8 mouse cellular contexts compared by ENCODE assay signal in genomic region chr1:165735826-165736818, GRCm38 (mm10). TPM values are rescaled to one million over a fixed set of nuclear protein-coding genes. Genes with fewer than 3 reads are reported as not detected.
DNase-seq lines count a peak whose midpoint lies in the region; ATAC-seq and TF ChIP-seq lines count a peak whose summit lies in the region.

No protein-coding gene starts in this region.

- H3K27me3 ChIP-seq in heart, embryonic 11.5 days (ENCODE audit: control insufficient read depth, insufficient read depth, low read length) = no peaks in the 10 kb centered on the region
- no peaks in the 10 kb centered on the region; the same call in 1 of the 2 replicates for H3K27me3 ChIP-seq in kidney, embryonic 15.5 days

- peaks cover 25% of the 10 kb centered on the region for H3K4me1 ChIP-seq in bone marrow macrophage, adult 2 months (ENCODE audit: control insufficient read depth, insufficient read depth, low read length)
- no peaks in the 10 kb centered on the region for H3K4me1 ChIP-seq in embryonic fibroblast, embryonic 13.5 days (ENCODE audit: control insufficient read depth, insufficient read depth, low read length)
- H3K4me1 ChIP-seq in heart, embryonic 11.5 days (ENCODE audit: control insufficient read depth, insufficient read depth, low read length) = 0 out of 2 replicates have a peak, but pooled peaks cover 3% of the 10 kb centered on the region
- H3K4me1 ChIP-seq in kidney, embryonic 15.5 days = peaks cover 31% of the 10 kb centered on the region

- peak; percentile 76 for TF ChIP-seq CTCF in bone marrow macrophage, adult 2 months (IDR thresholded peaks at IDR 0.05; ENCODE audit: low read depth, low read length)
- TF ChIP-seq CTCF in embryonic fibroblast, embryonic 13.5 days (IDR thresholded peaks at IDR 0.05; ENCODE audit: borderline replicate concordance, insufficient read depth, low read length) = peak; percentile 72; the same call in 1 of the 2 replicates

- peak; percentile 88 to 90 for DNase-seq in B cell, adult 2 months
- DNase-seq in liver = peak; percentile 85
- DNase-seq in spleen, postnatal 36 days (ENCODE audit: low spot score in 2 of 2) = peak; percentile 80 to 88

- no peaks in the 10 kb centered on the region for H3K36me3 ChIP-seq in heart, embryonic 11.5 days (ENCODE audit: control insufficient read depth, insufficient read depth, low read length)
- no peaks in the 10 kb centered on the region for H3K36me3 ChIP-seq in kidney, embryonic 15.5 days

- peak; percentile 57; the same call in 1 of the 2 replicates for ATAC-seq in heart, embryonic 11.5 days (replicated peaks; ENCODE audit: insufficient number of reproducible peaks, low FRiP score, low TSS enrichment)
- ATAC-seq in kidney, embryonic 15.5 days (replicated peaks; ENCODE audit: low FRiP score) = 0 out of 2 replicates have a peak, but pooled peaks have one; percentile 54
- ATAC-seq in monocyte, adult 5-6 weeks (replicated peaks; ENCODE audit: insufficient number of reproducible peaks, low FRiP score, low TSS enrichment, poor library complexity, severe bottlenecking) = peak; percentile 87

- no peaks in the 10 kb centered on the region for H3K9me3 ChIP-seq in heart, embryonic 11.5 days (replicated peaks; ENCODE audit: control insufficient read depth, low read length)
- H3K9me3 ChIP-seq in kidney, embryonic 15.5 days (replicated peaks) = no peaks in the 10 kb centered on the region

- no peak for TF ChIP-seq POLR2A in bone marrow macrophage, adult 2 months (IDR thresholded peaks at IDR 0.05; ENCODE audit: borderline replicate concordance, low read depth, low read length)
- TF ChIP-seq POLR2A in embryonic fibroblast, embryonic 13.5 days (IDR thresholded peaks at IDR 0.05; ENCODE audit: low read depth, low read length) = no peak

- 0 out of 2 replicates have a peak overlapping the region, but pooled peaks have one; percentile 28 for H3K9ac ChIP-seq in heart, embryonic 11.5 days (ENCODE audit: low read depth, low read length)
- no peak overlapping the region for H3K9ac ChIP-seq in kidney, embryonic 15.5 days

- no peak overlapping the region for H3K27ac ChIP-seq in bone marrow macrophage, adult 2 months (ENCODE audit: insufficient read depth, low read depth, low read length)
- no peak overlapping the region for H3K27ac ChIP-seq in embryonic fibroblast, embryonic 13.5 days (ENCODE audit: insufficient read depth, low read length)
- no peak overlapping the region for H3K27ac ChIP-seq in heart, embryonic 11.5 days (ENCODE audit: low read depth, low read length)
- no peak overlapping the region for H3K27ac ChIP-seq in kidney, embryonic 15.5 days

- no peak overlapping the region for H3K4me3 ChIP-seq in bone marrow macrophage, adult 2 months (ENCODE audit: insufficient read depth, low read length)
- no peak overlapping the region for H3K4me3 ChIP-seq in embryonic fibroblast, embryonic 13.5 days (ENCODE audit: insufficient read depth, low read length)
- no peak overlapping the region for H3K4me3 ChIP-seq in heart, embryonic 11.5 days (ENCODE audit: low read depth, low read length)
- no peak overlapping the region for H3K4me3 ChIP-seq in kidney, embryonic 15.5 days (replicated peaks)

- WGBS in heart, embryonic 11.5 days (ENCODE audit: insufficient replicate concordance) = 27% methylated on average over 20 of the region's 20 CpGs
- 29% methylated on average over 20 of the region's 20 CpGs for WGBS in kidney, embryonic 15.5 days

- peak overlapping the region; percentile 31 for H3K4me2 ChIP-seq in heart, embryonic 11.5 days
- peak overlapping the region; percentile 42 for H3K4me2 ChIP-seq in kidney, embryonic 15.5 days

RNA-seq across cellular contexts. Expression of gene Rcsd1, which starts 26.6 kb away (rescaled TPM):
- 59.7 and 60.3 TPM in 2 replicates for polyA plus RNA-seq in bone marrow macrophage, adult 2 months (2012; ENCODE audit: insufficient read depth, insufficient read length, missing spikeins)
- polyA plus RNA-seq in embryonic fibroblast, embryonic 13.5 days (2011; ENCODE audit: insufficient read length, low read depth, missing spikeins) = 1.5 and 2.3 TPM in 2 replicates
- polyA plus RNA-seq in heart, embryonic 11.5 days (2014; fragmentation: Nextera tagmentation; extraction: Ambion mirVana) = 85.4 and 91.8 TPM in 2 replicates
- polyA plus RNA-seq in kidney, embryonic 15.5 days (2015; fragmentation: Nextera tagmentation; extraction: Ambion mirVana) = 56.2 and 57.8 TPM in 2 replicates
- 85.7 to 143 TPM (median 87.9 TPM) in 3 replicates for total RNA-seq in monocyte, adult 5-6 weeks (2017)

RNA-seq across cellular contexts. Expression of gene Creg1, which starts 27.4 kb away (rescaled TPM):
- 889 and 906 TPM in 2 replicates for polyA plus RNA-seq in bone marrow macrophage, adult 2 months (2012; ENCODE audit: insufficient read depth, insufficient read length, missing spikeins)
- polyA plus RNA-seq in embryonic fibroblast, embryonic 13.5 days (2011; ENCODE audit: insufficient read length, low read depth, missing spikeins) = 31.1 and 37.5 TPM in 2 replicates
- polyA plus RNA-seq in heart, embryonic 11.5 days (2014; fragmentation: Nextera tagmentation; extraction: Ambion mirVana) = 108 and 109 TPM in 2 replicates
- polyA plus RNA-seq in kidney, embryonic 15.5 days (2015; fragmentation: Nextera tagmentation; extraction: Ambion mirVana) = 54.4 and 58.4 TPM in 2 replicates
- total RNA-seq in monocyte, adult 5-6 weeks (2017) = 97.4 to 180 TPM (median 175 TPM) in 3 replicates

RNA-seq across cellular contexts. Expression of gene Cd247, which starts 52.4 kb away (rescaled TPM):
- polyA plus RNA-seq in bone marrow macrophage, adult 2 months (2012; ENCODE audit: insufficient read depth, insufficient read length, missing spikeins) = 0.53 TPM in 1 of 2 replicates, not detected in the other
- not detected in 2 replicates for polyA plus RNA-seq in embryonic fibroblast, embryonic 13.5 days (2011; ENCODE audit: insufficient read length, low read depth, missing spikeins)
- 0.64 and 0.90 TPM in 2 replicates for polyA plus RNA-seq in heart, embryonic 11.5 days (2014; fragmentation: Nextera tagmentation; extraction: Ambion mirVana)
- 0.66 and 0.69 TPM in 2 replicates for polyA plus RNA-seq in kidney, embryonic 15.5 days (2015; fragmentation: Nextera tagmentation; extraction: Ambion mirVana)
- 43.0 to 147 TPM (median 60.9 TPM) in 3 replicates for total RNA-seq in monocyte, adult 5-6 weeks (2017)

Comparison
In these comparisons a context has a peak if more than half of its experiments do, and no peak if none do; other contexts are left out.
1. RNA of gene Rcsd1, which starts 26.6 kb away (polyA plus RNA-seq): 85.4 to 91.8 TPM in heart, embryonic 11.5 days, 59.7 to 60.3 TPM in bone marrow macrophage, adult 2 months and 56.2 to 57.8 TPM in kidney, embryonic 15.5 days; 1.5 to 2.3 TPM in embryonic fibroblast, embryonic 13.5 days; every median in the first group is over 10 times any median in the second.
2. Peak in every context shown above with its lines, with median percentiles within 50 percentile points of each other: DNase-seq and ATAC-seq.